Mouse (Mus musculus): ENCODE results near the gene Tcam1. TPM values are rescaled to one million over a fixed set of nuclear protein-coding genes. Genes with fewer than 3 reads are reported as not detected.

Tcam1 gene
- not detected for polyA plus RNA-seq (2014; fragmentation: Illumina TruSeq; extraction: RNeasy Lipid Tissue Mini Kit (QIAGEN cat#74804); ENCODE audit: low replicate concordance)

DNA sequence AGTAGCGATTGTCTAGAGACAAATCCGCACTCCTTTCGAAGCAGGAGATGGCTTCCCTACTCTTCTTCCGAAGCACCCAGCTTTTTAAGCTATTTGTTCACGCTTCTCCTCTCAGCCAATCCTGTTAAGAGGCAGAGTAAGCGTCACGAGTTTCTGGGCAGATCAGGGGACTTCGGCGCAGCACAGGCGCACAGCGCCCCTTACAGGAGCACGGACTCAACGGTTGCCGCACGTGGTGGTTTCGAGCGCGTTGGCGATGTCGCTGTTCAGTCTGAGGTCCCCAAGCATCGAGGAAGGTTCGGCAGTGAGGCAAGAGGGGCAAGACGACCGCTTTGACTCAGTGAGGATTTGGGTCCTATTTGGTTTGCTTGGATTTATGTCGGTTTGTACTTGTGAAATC is at the start of gene Tcam1:
Gene Tcam1 (plus strand): TSS at position 219 of the 400 bp plus-strand sequence.

DNA sequence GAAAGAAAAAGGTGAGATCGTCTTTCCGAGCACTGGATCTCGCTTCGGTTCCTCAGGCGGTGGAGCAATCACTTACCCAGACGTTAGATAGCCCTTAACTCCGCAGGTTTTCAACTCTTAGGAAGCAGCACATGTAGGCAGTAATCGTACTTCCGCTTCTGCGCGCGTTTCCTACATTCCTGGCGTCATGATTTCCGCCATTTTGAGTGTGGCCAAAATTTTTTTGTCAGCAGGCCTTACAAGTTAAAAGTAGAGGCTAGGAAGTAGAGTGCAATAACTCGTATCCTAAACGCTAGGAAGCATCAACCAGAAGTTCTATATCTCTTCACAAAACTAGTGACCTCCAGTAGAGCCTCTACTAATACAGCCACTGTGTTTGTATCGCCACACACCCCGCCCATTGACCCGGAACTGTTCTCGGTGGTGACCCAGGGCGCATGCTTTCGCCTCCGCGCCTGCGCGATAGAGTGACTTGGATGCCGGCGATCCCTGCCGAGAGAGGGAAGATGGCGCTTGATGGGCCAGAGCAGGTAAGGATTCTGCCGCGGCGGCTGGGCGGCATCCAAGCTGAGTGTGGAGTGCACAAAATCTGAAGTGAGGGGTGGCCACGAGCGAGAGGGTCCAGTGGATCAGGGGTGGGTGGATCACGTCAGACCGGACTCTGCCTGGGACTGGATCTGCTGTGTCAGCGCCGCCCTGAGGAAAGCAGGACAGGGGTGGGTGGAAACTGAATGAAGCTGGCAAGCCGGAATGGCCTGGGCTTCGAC is 20.6 kb upstream of the Tcam1 start, which contains the start of the genes Ftsj3 and Psmc5:
Gene Ftsj3 (minus strand): TSS at position 395 of the 767 bp plus-strand sequence.
Gene Psmc5 (plus strand): TSS at position 470 of the 767 bp plus-strand sequence.

DNA sequence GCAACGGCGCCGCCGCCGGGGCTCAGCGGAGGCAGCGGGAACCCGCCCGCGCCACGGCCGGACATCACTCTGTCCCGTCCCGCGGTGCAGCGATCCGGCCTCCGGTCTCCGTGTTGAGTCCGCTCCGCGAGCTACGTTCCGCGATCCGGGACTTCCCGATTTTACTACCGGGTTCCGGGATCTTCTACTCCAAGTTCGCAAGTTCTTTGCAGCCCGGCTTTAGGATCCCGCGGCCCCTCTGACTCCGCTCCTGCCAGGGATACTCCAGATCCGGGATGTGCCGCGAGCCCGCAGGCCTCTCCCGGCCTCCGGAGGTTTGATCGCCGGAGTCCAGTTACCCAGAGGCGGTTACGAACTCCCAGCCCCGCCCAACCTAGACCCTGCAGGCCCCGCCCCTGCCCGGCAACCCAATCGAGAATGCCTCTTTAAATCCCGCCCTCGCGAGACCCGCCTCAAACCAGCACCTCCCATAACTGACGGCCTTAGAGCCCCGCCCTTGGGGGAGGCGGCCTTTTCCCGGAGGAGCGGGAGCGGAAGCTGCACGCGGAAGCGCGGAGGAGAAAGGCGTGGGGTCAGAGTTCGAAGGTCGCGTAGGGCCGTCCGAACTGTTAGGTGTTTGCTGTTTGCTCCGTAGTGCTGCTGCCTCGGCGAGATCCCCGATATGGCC is 3.7 kb upstream of the Tcam1 start, which contains the start of gene Smarcd2:
Gene Smarcd2 (minus strand): TSS at position 329 of the 667 bp plus-strand sequence.

DNA sequence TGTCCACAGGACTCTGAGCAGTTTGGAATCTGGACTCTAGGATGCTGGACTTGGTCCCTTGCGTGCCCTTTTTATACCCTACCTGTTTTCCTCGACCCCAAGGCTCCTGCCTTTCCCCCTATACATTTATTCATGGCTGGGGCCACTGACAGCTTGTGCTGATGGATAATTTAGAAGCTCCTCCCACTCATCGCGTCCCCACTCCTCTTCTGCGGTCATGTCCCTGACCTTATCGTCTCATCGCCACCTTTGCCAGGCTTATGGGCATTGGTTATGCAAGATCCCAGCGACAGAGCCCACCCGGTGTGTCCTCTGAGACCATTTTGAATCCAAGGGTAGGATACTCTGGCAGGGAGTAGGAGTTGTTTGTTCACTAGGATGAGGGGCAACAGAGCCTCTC is 25.3 kb downstream of the Tcam1 start, which contains the start of gene Gh:
Gene Gh (minus strand): TSS at position 101 of the 400 bp plus-strand sequence.

DNA sequence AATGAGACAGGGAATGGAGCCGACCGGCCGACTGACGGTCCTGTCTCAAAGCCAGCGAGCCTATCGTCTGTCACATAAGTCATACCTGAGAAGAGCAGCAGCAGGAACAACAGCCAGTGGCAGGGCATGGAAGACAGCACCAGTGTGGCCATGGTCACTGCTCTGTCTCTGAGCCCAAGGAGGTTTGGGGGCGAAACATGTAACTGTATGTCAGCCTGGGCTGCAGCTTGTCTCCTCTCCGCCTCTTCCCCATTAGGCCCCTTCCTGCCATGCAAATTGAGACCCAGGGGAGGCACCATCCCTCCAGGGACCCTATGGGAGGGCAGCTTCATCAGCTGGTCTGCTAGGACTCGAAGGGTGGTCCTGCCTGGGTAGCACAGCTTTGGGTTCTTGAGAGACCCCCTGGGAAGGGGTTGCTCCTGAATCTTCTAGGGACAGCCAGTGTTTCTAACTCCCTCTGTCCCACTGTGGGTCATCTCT is 37.9 kb downstream of the Tcam1 start, which contains the start of gene Cd79b:
Gene Cd79b (minus strand): TSS at position 430 of the 480 bp plus-strand sequence.

Other genes with a start within 250 kb of the Tcam1 start
- gene Dcaf7, start 239.8 kb upstream of the Tcam1 start, polyA plus RNA-seq (2014; fragmentation: Illumina TruSeq; extraction: RNeasy Lipid Tissue Mini Kit (QIAGEN cat#74804); ENCODE audit: low replicate concordance) = 36.5 TPM
- gene Taco1, start 210.6 kb upstream of the Tcam1 start, polyA plus RNA-seq (2014; fragmentation: Illumina TruSeq; extraction: RNeasy Lipid Tissue Mini Kit (QIAGEN cat#74804); ENCODE audit: low replicate concordance) = 6.8 TPM
- 3.5 TPM for gene Map3k3, start 192.1 kb upstream of the Tcam1 start, polyA plus RNA-seq (2014; fragmentation: Illumina TruSeq; extraction: RNeasy Lipid Tissue Mini Kit (QIAGEN cat#74804); ENCODE audit: low replicate concordance)
- not detected for gene Gm10840, start 115.8 kb upstream of the Tcam1 start, polyA plus RNA-seq (2014; fragmentation: Illumina TruSeq; extraction: RNeasy Lipid Tissue Mini Kit (QIAGEN cat#74804); ENCODE audit: low replicate concordance)
- 1.6 TPM for gene Limd2, start 115.8 kb upstream of the Tcam1 start, polyA plus RNA-seq (2014; fragmentation: Illumina TruSeq; extraction: RNeasy Lipid Tissue Mini Kit (QIAGEN cat#74804); ENCODE audit: low replicate concordance)
- 3.2 TPM for gene Strada, start 74.5 kb upstream of the Tcam1 start, polyA plus RNA-seq (2014; fragmentation: Illumina TruSeq; extraction: RNeasy Lipid Tissue Mini Kit (QIAGEN cat#74804); ENCODE audit: low replicate concordance)
- 131 TPM for gene Ccdc47, start 60.3 kb upstream of the Tcam1 start, polyA plus RNA-seq (2014; fragmentation: Illumina TruSeq; extraction: RNeasy Lipid Tissue Mini Kit (QIAGEN cat#74804); ENCODE audit: low replicate concordance)
- 34.6 TPM for gene Ddx42, start 59.7 kb upstream of the Tcam1 start, polyA plus RNA-seq (2014; fragmentation: Illumina TruSeq; extraction: RNeasy Lipid Tissue Mini Kit (QIAGEN cat#74804); ENCODE audit: low replicate concordance)
- gene Ftsj3, start 20.6 kb upstream of the Tcam1 start, polyA plus RNA-seq (2014; fragmentation: Illumina TruSeq; extraction: RNeasy Lipid Tissue Mini Kit (QIAGEN cat#74804); ENCODE audit: low replicate concordance) = 5.4 TPM
- 15.4 TPM for gene Psmc5, start 20.5 kb upstream of the Tcam1 start, polyA plus RNA-seq (2014; fragmentation: Illumina TruSeq; extraction: RNeasy Lipid Tissue Mini Kit (QIAGEN cat#74804); ENCODE audit: low replicate concordance)
- 9.3 TPM for gene Smarcd2, start 3.7 kb upstream of the Tcam1 start, polyA plus RNA-seq (2014; fragmentation: Illumina TruSeq; extraction: RNeasy Lipid Tissue Mini Kit (QIAGEN cat#74804); ENCODE audit: low replicate concordance)
- not detected for gene Gh, start 25.2 kb downstream of the Tcam1 start, polyA plus RNA-seq (2014; fragmentation: Illumina TruSeq; extraction: RNeasy Lipid Tissue Mini Kit (QIAGEN cat#74804); ENCODE audit: low replicate concordance)
- gene Cd79b, start 38.1 kb downstream of the Tcam1 start, polyA plus RNA-seq (2014; fragmentation: Illumina TruSeq; extraction: RNeasy Lipid Tissue Mini Kit (QIAGEN cat#74804); ENCODE audit: low replicate concordance) = 2.1 TPM
- not detected for gene Scn4a, start 76.6 kb downstream of the Tcam1 start, polyA plus RNA-seq (2014; fragmentation: Illumina TruSeq; extraction: RNeasy Lipid Tissue Mini Kit (QIAGEN cat#74804); ENCODE audit: low replicate concordance)
- not detected for gene Prr29, start 88.8 kb downstream of the Tcam1 start, polyA plus RNA-seq (2014; fragmentation: Illumina TruSeq; extraction: RNeasy Lipid Tissue Mini Kit (QIAGEN cat#74804); ENCODE audit: low replicate concordance)
- not detected for gene Icam2, start 111.4 kb downstream of the Tcam1 start, polyA plus RNA-seq (2014; fragmentation: Illumina TruSeq; extraction: RNeasy Lipid Tissue Mini Kit (QIAGEN cat#74804); ENCODE audit: low replicate concordance)
- 17.7 TPM for gene Ern1, start 211.2 kb downstream of the Tcam1 start, polyA plus RNA-seq (2014; fragmentation: Illumina TruSeq; extraction: RNeasy Lipid Tissue Mini Kit (QIAGEN cat#74804); ENCODE audit: low replicate concordance)